Mouse (Mus musculus) intestine, embryonic 16.5 days (tissue): ENCODE data around the gene Troap. TPM values are rescaled to one million over a fixed set of nuclear protein-coding genes. Genes with fewer than 3 reads are reported as not detected.

ENCODE experiments used
- ATAC-seq: fragments of 200-750 bp; cut with Nextera tagmentation; 2 replicates; pipeline ENCODE4 v1.8.0; 2017; ENCODE audit warnings: moderate TSS enrichment, moderate library complexity
- H3K27ac ChIP-seq: fragments of 300-500 bp; sonication (generic); 2 replicates; pipeline ENCODE4 v1.5.1; 2014; ENCODE audit warnings: mild to moderate bottlenecking, low read length
- H3K27me3 ChIP-seq: fragments of 300-500 bp; sonication (generic); replicated peaks from 2 replicates; pipeline ENCODE4 v1.6.1; 2014; ENCODE audit warnings: low read length, control low read depth, mixed read lengths; ENCODE audit not compliant: control insufficient read depth, insufficient read depth
- H3K36me3 ChIP-seq: fragments of 300-500 bp; sonication (generic); 2 replicates; pipeline ENCODE4 v1.6.1; 2014; ENCODE audit warnings: low read length, control low read depth; ENCODE audit not compliant: control insufficient read depth, insufficient read depth
- H3K4me1 ChIP-seq: fragments of 300-500 bp; sonication (generic); 2 replicates; pipeline ENCODE4 v1.6.1; 2014; ENCODE audit warnings: low read length, control low read depth, mixed read lengths; ENCODE audit not compliant: control insufficient read depth, insufficient read depth
- H3K4me2 ChIP-seq: fragments of 300-500 bp; sonication (generic); 2 replicates; pipeline ENCODE4 v1.6.1; 2014; ENCODE audit warnings: low read depth, low read length, control low read depth
- H3K4me3 ChIP-seq: fragments of 300-500 bp; sonication (generic); 2 replicates; pipeline ENCODE4 v1.5.1; 2014; ENCODE audit warnings: mild to moderate bottlenecking, low read length
- H3K9ac ChIP-seq: fragments of 300-500 bp; sonication (generic); 2 replicates; pipeline ENCODE4 v1.6.1; 2014; ENCODE audit warnings: low read depth, low read length
- H3K9me3 ChIP-seq: fragments of 300-500 bp; sonication (generic); 2 replicates; pipeline ENCODE4 v1.6.1; 2016; ENCODE audit warnings: low read length, control low read depth; ENCODE audit not compliant: control insufficient read depth
- WGBS: fragments of 180-500 bp; shearing (Covaris S2); extraction: QIAGEN DNeasy Blood & Tissue Kit; methylation state at CpG from one replicate; pipeline ENCODE4 v1.1.7; 2014; 5-methylcytosine and 5-hydroxymethylcytosine counted together
- polyA plus RNA-seq: library from polyadenylated mRNA; unstranded; fragments of >200 nt; fragmentation: Nextera tagmentation; extraction: Ambion mirVana; gene quantifications from 2 replicates; pipeline ENCODE4 v1.2.1, GENCODE M21; 2015

Troap gene
- polyA plus RNA-seq, 1 experiment from 2014 or later, result 25.4 TPM

GRCm38 (mm10) chr15:99099984-99100383 is 25.6 kb downstream of the Troap start:
- Histone ChIP-seq H3K27ac (peak overlapping the region; percentile 93), H3K4me1 (peaks cover 28% of the 10 kb centered on the region), H3K4me3 (peak overlapping the region; percentile 50), H3K9me3 (no peaks in the 10 kb centered on the region), H3K27me3 (peaks cover 38% of the 10 kb centered on the region), H3K36me3 (no peaks in the 10 kb centered on the region), H3K4me2 (peak overlapping the region; percentile 34; the same call in 1 of the 2 replicates), H3K9ac (peak overlapping the region; percentile 72)
- no peak for ATAC-seq
- WGBS, result 50% methylated on average over 3 of the region's 3 CpGs

DNA sequence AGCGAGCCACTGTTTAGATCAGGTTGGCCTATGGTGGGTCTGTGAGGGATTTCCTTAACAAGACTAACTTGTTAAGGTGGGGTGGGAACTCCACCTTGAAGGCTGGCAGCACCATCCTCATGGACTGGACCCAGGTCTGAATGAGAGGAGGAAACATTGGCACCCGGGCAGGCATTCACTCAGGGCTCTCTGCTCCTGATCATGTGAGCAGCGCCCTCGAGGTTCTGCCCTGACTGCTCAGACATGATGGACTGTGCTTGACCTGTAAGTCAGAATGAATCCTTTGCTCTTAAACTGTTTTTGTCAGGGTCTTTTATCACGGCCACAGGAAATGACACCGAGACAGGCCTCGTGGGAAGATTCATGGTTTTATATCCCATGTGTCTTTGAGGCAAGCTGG is 30.9 kb downstream of the Troap start:
- Histone ChIP-seq H3K4me3 (no peak overlapping the region), H3K9ac (no peak overlapping the region), H3K9me3 (no peaks in the 10 kb centered on the region), H3K27me3 (no peaks in the 10 kb centered on the region), H3K27ac (no peak overlapping the region), H3K4me2 (no peak overlapping the region), H3K4me1 (0 out of 2 replicates have a peak, but pooled peaks cover 4% of the 10 kb centered on the region), H3K36me3 (peaks cover 6% of the 10 kb centered on the region; the same call in 1 of the 2 replicates)
- 55% methylated on average over 7 of the region's 7 CpGs for WGBS
- ATAC-seq, result no peak

DNA sequence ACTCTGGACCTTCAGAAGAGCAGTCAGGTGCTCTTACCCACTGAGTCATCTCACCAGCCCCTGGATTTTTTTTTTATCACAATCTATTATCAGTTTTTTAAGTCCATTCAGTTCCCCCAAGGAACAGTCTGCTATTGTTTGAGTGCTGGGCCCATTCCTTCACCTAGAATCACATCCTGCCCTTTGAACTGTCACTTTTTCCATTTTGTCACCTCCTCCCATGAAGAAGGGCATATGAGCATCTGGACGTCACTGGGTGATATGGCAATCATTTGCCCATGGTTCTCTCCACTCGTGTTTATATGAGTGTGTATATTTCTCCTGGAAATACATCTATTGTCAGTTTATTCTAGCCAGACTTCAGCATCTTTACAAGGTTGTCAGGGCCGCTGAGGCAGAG is 33.5 kb downstream of the Troap start:
- Histone ChIP-seq H3K4me3 (no peak overlapping the region), H3K36me3 (peaks cover 6% of the 10 kb centered on the region; the same call in 1 of the 2 replicates), H3K9me3 (no peaks in the 10 kb centered on the region), H3K4me1 (no peaks in the 10 kb centered on the region), H3K27me3 (no peaks in the 10 kb centered on the region), H3K27ac (no peak overlapping the region), H3K9ac (no peak overlapping the region), H3K4me2 (no peak overlapping the region)
- 72% methylated on average over 3 of the region's 3 CpGs for WGBS
- ATAC-seq, result no peak

DNA sequence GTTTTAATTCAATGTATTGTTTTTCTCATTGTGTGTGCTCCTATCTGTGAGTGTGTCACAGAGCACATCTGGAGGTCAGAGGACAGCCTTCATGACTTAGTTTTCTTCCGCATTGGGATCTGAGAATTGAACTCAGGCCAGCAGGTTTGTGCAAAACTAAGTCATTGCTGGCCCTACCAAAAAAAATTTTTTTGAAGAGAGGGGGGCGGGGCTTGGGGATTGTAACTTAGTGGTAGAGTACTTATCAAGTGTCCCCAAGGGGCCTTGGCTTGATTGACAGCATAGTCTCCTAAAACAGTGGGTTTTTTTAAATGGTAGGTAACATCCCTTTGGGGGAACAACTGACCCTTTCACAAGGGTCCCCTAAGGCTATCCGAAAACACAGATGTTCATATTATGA is 36.8 kb downstream of the Troap start:
- no peak overlapping the region for H3K4me2 ChIP-seq
- no peak overlapping the region for H3K4me3 ChIP-seq
- H3K9ac ChIP-seq, result no peak overlapping the region
- no peaks in the 10 kb centered on the region for H3K9me3 ChIP-seq
- no peak overlapping the region for H3K27ac ChIP-seq
- no peaks in the 10 kb centered on the region for H3K4me1 ChIP-seq
- H3K27me3 ChIP-seq, result no peaks in the 10 kb centered on the region
- no peak for ATAC-seq
- H3K36me3 ChIP-seq, result peaks cover 1% of the 10 kb centered on the region; the same call in 1 of the 2 replicates
- 79% methylated on average over 3 of the region's 3 CpGs for WGBS

- H3K9ac ChIP-seq, result no peak overlapping the region
- no peak overlapping the region for H3K4me2 ChIP-seq
- H3K27ac ChIP-seq, result no peak overlapping the region
- no peaks in the 10 kb centered on the region for H3K9me3 ChIP-seq
- H3K4me3 ChIP-seq, result no peak overlapping the region
- H3K27me3 ChIP-seq, result no peaks in the 10 kb centered on the region
- H3K36me3 ChIP-seq, result no peaks in the 10 kb centered on the region
- H3K4me1 ChIP-seq, result no peaks in the 10 kb centered on the region
- no peak for ATAC-seq
- WGBS, result 47% methylated on average over 4 of the region's 4 CpGs
Observed at GRCm38 (mm10) chr15:99111809-99112208, 37.4 kb downstream of the Troap start.

GRCm38 (mm10) chr15:99112843-99113395 is 38.5 kb downstream of the Troap start:
- Histone ChIP-seq H3K4me2 (no peak overlapping the region), H3K9me3 (no peaks in the 10 kb centered on the region)

GRCm38 (mm10) chr15:99113396-99113975 is 39.1 kb downstream of the Troap start:
- no peak overlapping the region for H3K9ac ChIP-seq

More at GRCm38 (mm10) chr15:99112843-99113395, 38.5 kb downstream of the Troap start:
- 39% methylated on average over 11 of the region's 11 CpGs for WGBS
- H3K36me3 ChIP-seq, result no peaks in the 10 kb centered on the region
- H3K4me1 ChIP-seq, result no peaks in the 10 kb centered on the region
- H3K27ac ChIP-seq, result no peak overlapping the region
- H3K27me3 ChIP-seq, result no peaks in the 10 kb centered on the region
- no peak overlapping the region for H3K9ac ChIP-seq
- H3K4me3 ChIP-seq, result no peak overlapping the region
- ATAC-seq, result no peak

DNA sequence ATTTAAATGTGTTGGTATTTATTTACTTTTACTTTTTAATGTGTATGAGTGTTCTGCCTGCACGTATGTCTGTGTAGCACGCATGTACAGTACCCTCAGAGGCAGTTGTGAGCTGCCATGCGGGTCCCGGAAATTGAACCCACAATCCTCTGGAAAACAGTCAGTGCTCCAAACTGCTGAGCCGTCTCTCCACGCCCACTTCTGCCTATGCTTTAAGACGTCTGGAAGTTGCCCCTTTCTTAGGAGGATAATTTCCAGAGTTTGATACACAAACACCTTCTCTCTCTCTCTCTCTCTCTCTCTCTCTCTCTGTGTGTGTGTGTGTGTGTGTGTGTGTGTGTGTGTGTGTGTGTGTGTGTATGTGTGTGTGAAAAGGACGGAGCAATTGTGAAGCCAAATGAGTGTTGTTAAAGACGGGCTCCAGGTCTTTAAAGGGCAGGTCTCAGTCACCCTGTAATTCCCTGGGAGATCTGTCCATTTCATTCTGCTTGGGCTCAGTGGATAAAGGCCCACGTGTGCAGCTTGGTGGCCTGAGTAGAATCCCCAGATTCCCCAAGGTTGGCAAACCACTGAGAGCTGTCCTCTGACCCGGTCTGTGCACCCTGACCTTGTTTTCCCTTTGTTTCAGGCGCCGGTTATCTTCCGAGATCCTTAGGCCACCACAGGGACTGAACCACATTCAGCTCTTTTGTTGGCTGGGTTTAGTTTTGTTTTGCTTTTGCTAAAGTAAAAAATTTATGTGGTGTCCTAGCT is 40.1 kb downstream of the Troap start:
- ATAC-seq, result 0 out of 2 replicates have a peak, but pooled peaks have one; percentile 26
- no peak overlapping the region for H3K4me2 ChIP-seq
- no peaks in the 10 kb centered on the region for H3K27me3 ChIP-seq
- H3K9me3 ChIP-seq, result no peaks in the 10 kb centered on the region
- no peak overlapping the region for H3K9ac ChIP-seq
- 47% methylated on average over 14 of the region's 14 CpGs for WGBS
- no peak overlapping the region for H3K4me3 ChIP-seq
- H3K4me1 ChIP-seq, result no peaks in the 10 kb centered on the region
- peak overlapping the region; percentile 23; the same call in 1 of the 2 replicates for H3K27ac ChIP-seq
- H3K36me3 ChIP-seq, result no peaks in the 10 kb centered on the region

More at GRCm38 (mm10) chr15:99113396-99113975, 39.1 kb downstream of the Troap start:
- Histone ChIP-seq H3K4me3 (no peak overlapping the region), H3K4me2 (no peak overlapping the region; the same call in 1 of the 2 replicates), H3K4me1 (no peaks in the 10 kb centered on the region), H3K27ac (no peak overlapping the region), H3K27me3 (no peaks in the 10 kb centered on the region), H3K36me3 (no peaks in the 10 kb centered on the region), H3K9me3 (no peaks in the 10 kb centered on the region)
- ATAC-seq, result no peak
- WGBS, result 11% methylated on average over 9 of the region's 9 CpGs

DNA sequence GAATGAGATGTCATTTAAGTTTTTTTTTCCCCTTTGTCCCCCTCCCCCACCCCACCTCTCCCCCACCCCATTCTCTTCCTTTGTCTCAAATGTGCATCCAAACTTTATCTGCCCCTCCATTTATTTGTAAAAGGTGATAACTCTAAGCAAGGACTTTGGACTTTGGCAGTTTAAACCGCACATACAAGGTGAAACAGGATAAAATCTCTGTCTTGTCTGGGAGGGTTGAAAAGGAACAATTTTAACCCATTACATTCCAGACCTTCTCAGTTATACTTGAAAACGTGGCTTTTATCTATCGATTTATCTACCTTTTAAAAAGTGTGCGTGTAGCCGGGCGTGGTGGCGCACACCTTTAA is 40.7 kb downstream of the Troap start:
- Histone ChIP-seq H3K9ac (no peak overlapping the region), H3K4me1 (no peaks in the 10 kb centered on the region), H3K4me2 (no peak overlapping the region), H3K27me3 (no peaks in the 10 kb centered on the region), H3K36me3 (no peaks in the 10 kb centered on the region), H3K9me3 (no peaks in the 10 kb centered on the region), H3K27ac (no peak overlapping the region), H3K4me3 (no peak overlapping the region)
- ATAC-seq, result no peak
- 78% methylated on average over 7 of the region's 7 CpGs for WGBS
